Mouse (Mus musculus) stomach, postnatal 0 days (tissue): ENCODE measurements around the gene Gabrg1. TPM values are rescaled to one million over a fixed set of nuclear protein-coding genes. Genes with fewer than 3 reads are reported as not detected.

Source experiments
- ATAC-seq: fragments of 200-750 bp; cut with Nextera tagmentation; 2 replicates; pipeline ENCODE4 v1.8.0; 2017; ENCODE audit not compliant: low FRiP score, low TSS enrichment
- DNase-seq: peaks from one replicate; pipeline ENCODE4 v3.0.0-alpha.2; 2016; ENCODE audit warnings: low spot score
- H3K27ac ChIP-seq: fragments of 300-500 bp; sonication (generic); replicated peaks from 2 replicates; pipeline ENCODE4 v1.5.1; 2014; ENCODE audit warnings: mild to moderate bottlenecking, control low read depth
- H3K27me3 ChIP-seq: fragments of 300-500 bp; sonication (generic); 2 replicates; pipeline ENCODE4 v1.6.1; 2014; ENCODE audit warnings: low read length; ENCODE audit not compliant: control insufficient read depth, insufficient read depth
- H3K36me3 ChIP-seq: fragments of 300-500 bp; sonication (generic); 2 replicates; pipeline ENCODE4 v1.6.1; 2014; ENCODE audit warnings: low read length, mixed read lengths; ENCODE audit not compliant: control insufficient read depth, insufficient read depth
- H3K4me1 ChIP-seq: fragments of 300-500 bp; sonication (generic); replicated peaks from 2 replicates; pipeline ENCODE4 v1.6.1; 2014; ENCODE audit warnings: antibody characterized with exemption; ENCODE audit not compliant: control insufficient read depth, insufficient read depth
- H3K4me2 ChIP-seq: fragments of 300-500 bp; sonication (generic); replicated peaks from 2 replicates; pipeline ENCODE4 v1.6.1; 2014; ENCODE audit warnings: low read depth, mild to moderate bottlenecking, control low read depth, moderate library complexity
- H3K4me3 ChIP-seq: fragments of 300-500 bp; sonication (generic); 2 replicates; pipeline ENCODE4 v1.5.1; 2014; ENCODE audit warnings: low read depth, low read length, control low read depth
- H3K9ac ChIP-seq: fragments of 300-500 bp; sonication (generic); 2 replicates; pipeline ENCODE4 v1.6.1; 2014; ENCODE audit warnings: mild to moderate bottlenecking, low read length, control low read depth, mixed read lengths
- H3K9me3 ChIP-seq: fragments of 300-500 bp; sonication (generic); 2 replicates; pipeline ENCODE4 v1.6.1; 2016; ENCODE audit warnings: low read length; ENCODE audit not compliant: control insufficient read depth
- CTCF ChIP-seq: IDR thresholded peaks from 2 replicates; pipeline ENCODE4 v1.5.1; 2016; ENCODE audit warnings: antibody characterized with exemption, low read depth, mild to moderate bottlenecking, moderate library complexity
- EP300 ChIP-seq: optimal IDR thresholded peaks from 2 replicates; pipeline ENCODE3; 2016; ENCODE audit warnings: antibody characterized with exemption
- WGBS: fragments of 180-500 bp; shearing (Covaris S2); extraction: QIAGEN DNeasy Blood & Tissue Kit; methylation state at CpG from one replicate; pipeline ENCODE4 v1.1.7; 2014; 5-methylcytosine and 5-hydroxymethylcytosine counted together
- polyA plus RNA-seq: library from polyadenylated mRNA; unstranded; fragments of >200 nt; fragmentation: Nextera tagmentation; extraction: Ambion mirVana; gene quantifications from 2 replicates; pipeline ENCODE4 v1.2.1, GENCODE M21; 2015

Gabrg1 gene
- polyA plus RNA-seq: not detected in 2 replicates

DNA sequence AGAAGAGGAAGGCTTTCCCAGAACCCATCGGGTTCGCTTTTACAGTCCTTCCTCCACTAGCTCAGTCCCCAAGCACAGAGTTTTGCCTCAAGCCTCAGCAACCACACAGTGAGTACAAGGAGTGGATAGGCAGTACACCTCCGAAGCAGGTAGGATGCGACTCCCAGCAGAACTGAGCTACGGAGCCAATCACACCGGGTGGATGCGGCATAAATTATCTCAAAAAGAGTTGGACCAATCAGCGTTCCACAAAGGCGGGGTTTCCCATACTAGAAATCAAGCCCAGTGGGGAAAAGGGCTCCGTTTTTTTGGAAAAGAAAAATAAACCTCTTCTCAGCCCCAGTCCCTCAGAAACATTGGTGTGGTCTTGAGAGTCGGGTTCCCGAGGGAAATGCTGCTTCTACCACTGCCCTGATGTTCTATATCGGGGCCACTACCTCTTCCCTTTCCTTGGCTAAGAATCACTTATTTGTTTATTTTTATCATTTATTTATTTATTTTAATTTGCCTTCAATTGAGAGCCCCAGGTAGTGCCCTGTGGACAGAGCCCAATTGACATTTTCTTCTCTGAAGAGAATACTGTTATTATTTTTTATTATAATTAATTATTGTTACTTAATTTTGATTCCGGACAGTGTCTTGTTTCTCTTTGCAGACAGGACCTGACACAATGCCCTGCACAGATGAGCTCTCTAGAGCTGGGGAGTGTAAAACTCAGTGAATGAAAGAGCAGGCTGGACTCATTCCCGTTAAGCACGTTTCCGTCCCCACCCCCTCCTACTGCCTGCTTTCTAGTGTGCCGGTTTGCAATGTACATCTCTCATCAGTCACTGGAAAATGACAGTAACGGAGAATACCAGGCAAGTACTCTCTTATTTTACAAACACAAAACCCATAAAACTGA, at the start of gene Gabrg1:
TSS of gene Gabrg1 (minus strand) at position 426 of the 904 bp plus-strand sequence.
- Histone ChIP-seq H3K27ac (no peak within 1 kb of the TSS), H3K36me3 (no peaks in the 10 kb centered on the region), H3K4me3 (no peak within 1 kb of the TSS), H3K27me3 (no peaks in the 10 kb centered on the region), H3K9me3 (no peaks in the 10 kb centered on the region), H3K4me1 (no peaks in the 10 kb centered on the region), H3K4me2 (peak within 1 kb of the TSS; percentile 44), H3K9ac (no peak within 1 kb of the TSS)
- DNase-seq: no peak
- TF ChIP-seq CTCF: no peak
- no peak for TF ChIP-seq EP300
- 6% methylated on average over 19 of the region's 19 CpGs for WGBS
- ATAC-seq: no peak

DNA sequence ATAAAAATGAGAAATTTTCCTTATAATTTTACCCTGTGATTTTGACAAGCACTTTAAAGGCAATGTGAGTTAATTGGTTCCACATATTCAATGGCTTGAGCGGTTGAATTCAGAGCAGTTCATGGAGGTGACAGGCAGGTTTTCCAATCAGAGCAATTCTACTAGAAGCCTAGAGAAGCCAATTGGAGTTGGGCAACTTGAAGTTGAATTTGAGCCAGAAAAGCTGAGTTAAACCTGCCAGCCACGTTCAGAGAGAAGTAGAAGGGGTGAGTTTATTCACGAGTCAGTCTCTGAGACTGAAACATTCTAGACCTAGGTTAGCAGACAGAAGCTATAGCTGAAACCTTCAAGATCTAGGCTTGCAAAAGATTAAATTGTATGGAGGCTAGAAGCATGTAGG, 41.6 kb upstream of the Gabrg1 start:
- DNase-seq: no peak
- H3K27me3 ChIP-seq: no peaks in the 10 kb centered on the region
- H3K27ac ChIP-seq: no peak overlapping the region
- no peak for ATAC-seq
- H3K9ac ChIP-seq: no peak overlapping the region
- H3K9me3 ChIP-seq: no peaks in the 10 kb centered on the region
- WGBS: 64% methylated on average over 3 of the region's 3 CpGs
- H3K4me3 ChIP-seq: no peak overlapping the region
- TF ChIP-seq CTCF: no peak
- no peak for TF ChIP-seq EP300
- no peaks in the 10 kb centered on the region for H3K36me3 ChIP-seq
- no peaks in the 10 kb centered on the region for H3K4me1 ChIP-seq
- no peak overlapping the region for H3K4me2 ChIP-seq

DNA sequence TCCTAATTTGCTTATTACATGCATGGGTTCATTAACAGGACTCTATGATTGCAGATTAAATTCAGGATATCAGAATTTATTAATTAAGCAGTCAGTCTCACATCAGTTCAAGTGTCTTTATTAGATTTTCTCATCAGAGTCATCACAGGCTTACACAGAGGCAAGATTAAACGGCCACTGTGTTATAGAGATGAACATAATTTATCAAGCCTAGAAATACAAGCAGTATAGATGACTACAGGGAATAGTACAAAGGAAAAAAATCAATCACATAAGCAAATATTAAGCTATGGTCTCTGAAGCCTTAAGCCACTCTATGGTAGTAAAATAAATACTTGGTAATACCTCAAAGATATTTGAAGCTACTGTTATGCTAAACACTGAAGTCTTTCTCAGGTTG, 27.7 kb upstream of the Gabrg1 start:
- no peak overlapping the region for H3K4me2 ChIP-seq
- no peaks in the 10 kb centered on the region for H3K9me3 ChIP-seq
- no peak overlapping the region for H3K27ac ChIP-seq
- no peak for ATAC-seq
- no peaks in the 10 kb centered on the region for H3K4me1 ChIP-seq
- no peak overlapping the region for H3K4me3 ChIP-seq
- H3K9ac ChIP-seq: no peak overlapping the region
- H3K27me3 ChIP-seq: no peaks in the 10 kb centered on the region
- H3K36me3 ChIP-seq: no peaks in the 10 kb centered on the region
- WGBS: 45% methylated on average over 1 of the region's 1 CpGs
- no peak for DNase-seq
- TF ChIP-seq CTCF (no peak), EP300 (no peak)

DNA sequence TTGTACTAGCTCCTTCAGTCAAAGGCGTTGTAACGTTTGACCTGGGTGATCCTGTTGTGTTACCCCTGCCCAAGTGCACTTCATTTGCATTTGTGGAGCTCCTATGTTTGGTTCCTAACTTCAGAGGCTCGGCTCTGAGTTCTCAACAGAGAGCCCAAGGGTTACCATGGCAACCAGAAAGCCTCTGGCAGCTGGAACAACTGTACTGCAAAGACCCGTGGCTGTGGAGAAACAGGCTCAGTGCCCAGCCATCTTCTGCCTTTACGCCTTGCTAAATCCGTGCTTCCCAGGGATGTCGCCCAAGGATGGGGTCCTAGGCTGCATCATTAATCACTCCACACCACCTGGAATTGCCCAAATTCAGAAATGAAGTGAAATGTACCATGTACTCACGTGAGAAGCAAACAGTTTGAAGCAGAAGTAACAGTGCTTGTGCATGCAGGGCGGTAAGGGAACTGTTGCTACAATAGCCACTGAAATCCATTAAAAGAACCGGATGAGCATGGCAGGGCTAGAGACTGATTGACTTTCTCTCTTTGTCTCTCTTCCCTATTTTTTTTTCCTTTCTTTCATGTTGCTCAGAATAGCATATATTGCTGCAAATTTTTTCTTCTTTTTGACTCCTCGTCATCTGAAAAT, 798 bp upstream of the Gabrg1 start:
- ATAC-seq (no peak), DNase-seq (peak; percentile 14)
- H3K4me3 ChIP-seq: no peak overlapping the region
- no peaks in the 10 kb centered on the region for H3K9me3 ChIP-seq
- H3K4me2 ChIP-seq: peak overlapping the region; percentile 44
- no peaks in the 10 kb centered on the region for H3K36me3 ChIP-seq
- no peak overlapping the region for H3K27ac ChIP-seq
- no peak overlapping the region for H3K9ac ChIP-seq
- H3K27me3 ChIP-seq: no peaks in the 10 kb centered on the region
- H3K4me1 ChIP-seq: no peaks in the 10 kb centered on the region
- TF ChIP-seq CTCF: no peak
- TF ChIP-seq EP300: no peak
- 18% methylated on average over 11 of the region's 11 CpGs for WGBS

DNA sequence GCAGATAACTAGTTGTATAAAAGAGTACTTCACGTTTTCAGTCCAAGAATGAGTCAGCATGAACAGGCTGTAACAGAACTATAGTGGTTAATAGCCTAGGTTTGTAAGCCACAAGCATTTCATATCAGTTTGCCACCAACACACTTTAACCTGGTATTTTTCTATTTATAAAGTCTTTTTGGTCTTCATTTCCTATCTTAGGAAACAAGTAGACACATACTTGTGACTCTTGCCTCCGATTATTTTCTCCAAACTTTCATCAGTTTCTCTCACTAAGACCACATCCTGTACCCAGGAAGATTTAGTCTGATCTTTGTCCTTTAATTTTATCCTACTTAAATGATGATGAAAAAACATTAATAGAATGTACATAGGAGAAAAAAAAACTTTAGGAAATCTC, 23.7 kb downstream of the Gabrg1 start:
- H3K4me1 ChIP-seq: no peaks in the 10 kb centered on the region
- H3K4me2 ChIP-seq: no peak overlapping the region
- H3K9me3 ChIP-seq: no peaks in the 10 kb centered on the region
- ATAC-seq (no peak), DNase-seq (no peak)
- TF ChIP-seq EP300: no peak
- no peak for TF ChIP-seq CTCF
- H3K4me3 ChIP-seq: no peak overlapping the region
- 65% methylated on average over 2 of the region's 2 CpGs for WGBS
- no peak overlapping the region for H3K9ac ChIP-seq
- no peak overlapping the region for H3K27ac ChIP-seq
- no peaks in the 10 kb centered on the region for H3K36me3 ChIP-seq
- H3K27me3 ChIP-seq: no peaks in the 10 kb centered on the region

DNA sequence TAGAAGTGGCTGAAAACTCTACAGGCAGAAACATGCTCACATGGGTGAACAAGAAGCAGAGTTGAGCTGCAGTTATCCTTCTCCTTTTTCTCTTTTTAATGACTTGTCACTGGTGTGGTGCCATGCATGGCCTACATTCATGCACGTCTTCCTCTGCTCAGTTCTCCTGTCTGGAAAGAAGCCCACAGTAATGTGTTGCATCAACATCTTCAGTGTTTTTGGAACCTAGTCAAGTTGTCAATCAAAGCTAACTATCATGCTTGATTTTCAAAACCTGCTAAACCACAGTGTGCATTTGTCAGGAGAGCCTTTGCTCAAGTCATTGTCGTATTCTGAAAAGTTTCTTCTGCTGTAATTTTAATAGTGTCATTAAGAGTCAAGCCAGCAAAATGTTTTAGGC, 106.3 kb downstream of the Gabrg1 start:
- H3K9me3 ChIP-seq: no peaks in the 10 kb centered on the region
- H3K4me1 ChIP-seq: no peaks in the 10 kb centered on the region
- H3K27ac ChIP-seq: no peak overlapping the region
- no peak overlapping the region for H3K4me2 ChIP-seq
- H3K36me3 ChIP-seq: no peaks in the 10 kb centered on the region
- no peak for ATAC-seq
- 81% methylated on average over 2 of the region's 2 CpGs for WGBS
- TF ChIP-seq EP300: no peak
- TF ChIP-seq CTCF: no peak
- no peaks in the 10 kb centered on the region for H3K27me3 ChIP-seq
- DNase-seq: no peak
- H3K4me3 ChIP-seq: no peak overlapping the region
- no peak overlapping the region for H3K9ac ChIP-seq
